Mouse (Mus musculus) ES-E14 (cell line): ENCODE results near the gene Gprin2. TPM values are rescaled to one million over a fixed set of nuclear protein-coding genes. Genes with fewer than 3 reads are reported as not detected.
A peak's percentile ranks its signal among the peaks of the same experiment; 100 is the strongest.

ENCODE experiments used
- DNase-seq: peaks from one replicate; pipeline ENCODE4 v3.0.0-alpha.2; 2013; ENCODE audit warnings: low read depth, low spot score
- H3K27ac ChIP-seq: 2 replicates; pipeline ENCODE4 v1.5.1; 2012; ENCODE audit warnings: low read depth, mild to moderate bottlenecking, low read length, moderate library complexity, mixed read lengths; ENCODE audit not compliant: poor library complexity, insufficient read depth, severe bottlenecking
- H3K36me3 ChIP-seq: 2 replicates; pipeline ENCODE4 v1.6.1; 2012; ENCODE audit warnings: mild to moderate bottlenecking, low read length, moderate library complexity, mixed read lengths; ENCODE audit not compliant: control insufficient read depth, poor library complexity, insufficient read depth, severe bottlenecking
- H3K4me1 ChIP-seq, 2 experiments: fragments of 150-350 bp in 1 of 2; sonication (generic) in 1 of 2; 2 replicates each; pipeline ENCODE4 v1.6.1; 2012; ENCODE audit warnings: low read length in 2 of 2, mild to moderate bottlenecking in 1 of 2, mixed read lengths in 1 of 2; ENCODE audit not compliant: control insufficient read depth in 2 of 2, insufficient read depth in 2 of 2, poor library complexity in 1 of 2
- H3K4me3 ChIP-seq, 2 experiments: fragments of 150-350 bp in 1 of 2; sonication (generic) in 1 of 2; 2 replicates each; pipeline ENCODE4 v1.5.1; 2012; ENCODE audit warnings: low read length in 2 of 2, low read depth in 1 of 2, mild to moderate bottlenecking in 1 of 2, mixed read lengths in 1 of 2; ENCODE audit not compliant: insufficient read depth in 1 of 2, poor library complexity in 1 of 2, severe bottlenecking in 1 of 2
- H3K9ac ChIP-seq: 2 replicates; pipeline ENCODE4 v1.6.1; 2012; ENCODE audit warnings: low read depth, mild to moderate bottlenecking, low read length, mixed read lengths; ENCODE audit not compliant: poor library complexity, insufficient read depth, severe bottlenecking
- H3K9me3 ChIP-seq: fragments of 150-350 bp; sonication (generic); 2 replicates; pipeline ENCODE4 v1.6.1; 2012; ENCODE audit warnings: low read depth, mild to moderate bottlenecking, low read length; ENCODE audit not compliant: control insufficient read depth, insufficient read depth
- CHD2 ChIP-seq: IDR thresholded peaks from 2 replicates; pipeline ENCODE4 v1.6.1; 2014; ENCODE audit warnings: mild to moderate bottlenecking, low read depth, low read length, inconsistent platforms
- HCFC1 ChIP-seq: IDR thresholded peaks from 2 replicates; pipeline ENCODE4 v1.6.1; 2012; ENCODE audit warnings: low read length, inconsistent platforms, borderline replicate concordance; ENCODE audit not compliant: insufficient read depth
- MAFK ChIP-seq: IDR thresholded peaks from 2 replicates; pipeline ENCODE4 v1.6.1; 2014; ENCODE audit warnings: mild to moderate bottlenecking, low read depth, low read length, inconsistent platforms; ENCODE audit not compliant: insufficient read depth
- ZC3H11A ChIP-seq: IDR thresholded peaks from 2 replicates; pipeline ENCODE4 v1.6.1; 2012; ENCODE audit warnings: low read depth, mild to moderate bottlenecking, inconsistent platforms, low read length, borderline replicate concordance
- ZNF384 ChIP-seq: IDR thresholded peaks from 2 replicates; pipeline ENCODE4 v1.6.1; 2012; ENCODE audit warnings: low read depth, low read length, inconsistent platforms
- in situ Hi-C, 2 experiments: fragments of 600-800 bp; cut with MboI; formaldehyde crosslinking; loops; one replicate each; pipeline ENCODE4 v1.15.1; 2025; ENCODE audit warnings: low sequenced_read_pairs in 2 of 2, inconsistent platforms in 1 of 2; ENCODE audit not compliant: unreplicated experiment in 2 of 2
- total RNA-seq: library from RNA; depleted of rRNA; stranded (reverse); fragments of 300-350 nt; gene quantifications from 2 replicates; pipeline ENCODE4 v1.2.3, GENCODE M21; 2012

Gene Gprin2
- total RNA-seq, 1 experiment: 0.58 TPM

- Histone ChIP-seq H3K9me3 (no peaks in the 10 kb centered on the region), H3K36me3 (no peaks in the 10 kb centered on the region), H3K4me1 (peaks cover 2 to 7% of the 10 kb centered on the region in 2 experiments; a peak in 2 of 4 replicates), H3K27ac (no peak overlapping the region), H3K4me3 (peak overlapping the region; percentile 82 to 92), H3K9ac (peak overlapping the region; percentile 58)
- in situ Hi-C loops: no loop called here
- no peak for DNase-seq
- no peak for TF ChIP-seq ZNF384
These were observed 669 bp downstream of the Gprin2 start for GRCm38 (mm10) chr14:34200738-34201230.

GRCm38 (mm10) chr14:34196706-34197105, 4.7 kb downstream of the Gprin2 start:
- Histone ChIP-seq H3K27ac (no peak overlapping the region), H3K9ac (no peak overlapping the region), H3K4me1 (peaks cover 0 to 3% of the 10 kb centered on the region in 2 experiments; a peak in 1 of 4 replicates), H3K4me3 (no peak overlapping the region), H3K36me3 (no peaks in the 10 kb centered on the region), H3K9me3 (no peaks in the 10 kb centered on the region)
- in situ Hi-C loops: no loop called here
- no peak for TF ChIP-seq HCFC1
- TF ChIP-seq CHD2: no peak
- TF ChIP-seq ZC3H11A: no peak
- no peak for TF ChIP-seq MAFK
- TF ChIP-seq ZNF384: no peak
- no peak for DNase-seq

- H3K27ac ChIP-seq: no peak overlapping the region
- in situ Hi-C loops: no loop called here
- no peaks in the 10 kb centered on the region for H3K36me3 ChIP-seq
- DNase-seq: no peak
- H3K4me1 ChIP-seq: peaks cover 0 to 1% of the 10 kb centered on the region in 2 experiments; a peak in 1 of 4 replicates
- no peak for TF ChIP-seq ZNF384
- no peak for TF ChIP-seq HCFC1
- no peak for TF ChIP-seq MAFK
- TF ChIP-seq ZC3H11A: no peak
- no peak for TF ChIP-seq CHD2
- H3K9me3 ChIP-seq: no peaks in the 10 kb centered on the region
- no peak overlapping the region for H3K9ac ChIP-seq
- H3K4me3 ChIP-seq: no peak overlapping the region
These were observed 6.0 kb downstream of the Gprin2 start for GRCm38 (mm10) chr14:34195466-34195865.

GRCm38 (mm10) chr14:34193879-34194278, 7.6 kb downstream of the Gprin2 start:
- no peak for DNase-seq
- no peak overlapping the region for H3K4me3 ChIP-seq
- in situ Hi-C loops: no loop called here

GRCm38 (mm10) chr14:34190361-34190760, 11.1 kb downstream of the Gprin2 start:
- no peak overlapping the region for H3K9ac ChIP-seq
- in situ Hi-C loops: no loop called here
- peak; percentile 97 for TF ChIP-seq MAFK
- no peak for TF ChIP-seq ZC3H11A
- peaks cover 4 to 12% of the 10 kb centered on the region in 2 experiments; a peak in 2 of 4 replicates for H3K4me1 ChIP-seq
- no peak overlapping the region for H3K27ac ChIP-seq
- DNase-seq: peak; percentile 43
- no peaks in the 10 kb centered on the region for H3K9me3 ChIP-seq
- no peak overlapping the region for H3K4me3 ChIP-seq
- no peaks in the 10 kb centered on the region for H3K36me3 ChIP-seq

More at GRCm38 (mm10) chr14:34193879-34194278, 7.6 kb downstream of the Gprin2 start:
- Histone ChIP-seq H3K4me1 (peaks cover 2 to 7% of the 10 kb centered on the region in 2 experiments; a peak in 2 of 4 replicates), H3K9ac (no peak overlapping the region), H3K27ac (no peak overlapping the region), H3K9me3 (no peaks in the 10 kb centered on the region), H3K36me3 (no peaks in the 10 kb centered on the region)
- TF ChIP-seq CHD2 (no peak), MAFK (no peak), ZNF384 (no peak), HCFC1 (no peak), ZC3H11A (no peak)
